Mouse (Mus musculus) midbrain, embryonic 11.5 days (tissue): ENCODE data around the gene Zfand5. TPM values are rescaled to one million over a fixed set of nuclear protein-coding genes. Genes with fewer than 3 reads are reported as not detected.
"Not testable (repeated sequence)": the region's sequence is repeated elsewhere in the genome, so short reads cannot be mapped to it uniquely, and the experiment has no call there.

Experiments
- ATAC-seq: fragments of 200-750 bp; cut with Nextera tagmentation; 2 replicates; pipeline ENCODE4 v1.8.0; 2017; ENCODE audit warnings: moderate TSS enrichment, moderate library complexity; ENCODE audit not compliant: low FRiP score
- DNase-seq: peaks from one replicate; pipeline ENCODE4 v3.0.0; 2015; ENCODE audit warnings: low spot score; ENCODE audit errors: missing footprints
- H3K27ac ChIP-seq: fragments of 300-500 bp; sonication (generic); 2 replicates; pipeline ENCODE4 v1.5.1; 2014; ENCODE audit warnings: low read depth, low read length
- H3K27me3 ChIP-seq: fragments of 300-500 bp; sonication (generic); 2 replicates; pipeline ENCODE4 v1.6.1; 2014; ENCODE audit warnings: mild to moderate bottlenecking, low read length, moderate library complexity, mixed read lengths; ENCODE audit not compliant: control insufficient read depth, insufficient read depth
- H3K36me3 ChIP-seq: fragments of 300-500 bp; sonication (generic); 2 replicates; pipeline ENCODE4 v1.6.1; 2014; ENCODE audit warnings: mild to moderate bottlenecking, low read length, moderate library complexity, mixed read lengths; ENCODE audit not compliant: control insufficient read depth, insufficient read depth
- H3K4me1 ChIP-seq: fragments of 300-500 bp; sonication (generic); 2 replicates; pipeline ENCODE4 v1.6.1; 2014; ENCODE audit warnings: low read length; ENCODE audit not compliant: control insufficient read depth, insufficient read depth
- H3K4me2 ChIP-seq: fragments of 300-500 bp; sonication (generic); 2 replicates; pipeline ENCODE4 v1.6.1; 2014; ENCODE audit warnings: mild to moderate bottlenecking, moderate library complexity
- H3K4me3 ChIP-seq: fragments of 300-500 bp; sonication (generic); 2 replicates; pipeline ENCODE4 v1.5.1; 2014; ENCODE audit warnings: low read depth, low read length
- H3K9ac ChIP-seq: fragments of 300-500 bp; sonication (generic); 2 replicates; pipeline ENCODE4 v1.6.1; 2014; ENCODE audit warnings: low read length
- H3K9me3 ChIP-seq: fragments of 300-500 bp; sonication (generic); 2 replicates; pipeline ENCODE4 v1.6.1; 2016; ENCODE audit warnings: low read length; ENCODE audit not compliant: control insufficient read depth
- WGBS: fragments of 180-500 bp; shearing (Covaris S2); extraction: QIAGEN DNeasy Blood & Tissue Kit; methylation state at CpG from one replicate; pipeline ENCODE4 v1.1.7; 2014; 5-methylcytosine and 5-hydroxymethylcytosine counted together
- polyA plus RNA-seq: library from polyadenylated mRNA; unstranded; fragments of >200 nt; fragmentation: Nextera tagmentation; extraction: Ambion mirVana; gene quantifications from 2 replicates; pipeline ENCODE4 v1.2.1, GENCODE M21; 2014

Zfand5 gene
- polyA plus RNA-seq, 1 experiment from 2014 or later = 186 TPM

DNA sequence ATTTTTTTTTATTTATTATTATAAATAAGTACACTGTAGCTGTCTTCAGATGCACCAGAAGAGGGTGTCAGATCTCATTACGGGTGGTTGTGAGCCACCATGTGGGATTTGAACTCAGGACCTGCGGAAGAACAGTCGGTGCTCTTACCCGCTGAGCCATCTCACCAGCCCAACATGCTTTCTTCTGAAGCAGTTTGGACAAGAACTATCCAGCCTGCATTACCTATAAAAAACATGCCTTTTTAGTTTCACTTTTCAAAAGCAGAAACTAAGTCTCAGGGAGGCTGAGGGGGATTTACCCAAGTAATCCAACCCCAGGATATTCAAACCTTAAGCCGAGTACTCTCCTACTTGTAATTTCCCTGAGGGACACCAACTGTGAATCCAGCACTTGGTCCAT lies 38.3 kb downstream of the Zfand5 start:
- not testable (repeated sequence) for H3K4me2 ChIP-seq, H3K36me3 ChIP-seq, ATAC-seq, H3K9ac ChIP-seq, H3K27me3 ChIP-seq, H3K27ac ChIP-seq, H3K4me3 ChIP-seq, H3K9me3 ChIP-seq, H3K4me1 ChIP-seq, DNase-seq
- WGBS = 95% methylated on average over 5 of the region's 5 CpGs

DNA sequence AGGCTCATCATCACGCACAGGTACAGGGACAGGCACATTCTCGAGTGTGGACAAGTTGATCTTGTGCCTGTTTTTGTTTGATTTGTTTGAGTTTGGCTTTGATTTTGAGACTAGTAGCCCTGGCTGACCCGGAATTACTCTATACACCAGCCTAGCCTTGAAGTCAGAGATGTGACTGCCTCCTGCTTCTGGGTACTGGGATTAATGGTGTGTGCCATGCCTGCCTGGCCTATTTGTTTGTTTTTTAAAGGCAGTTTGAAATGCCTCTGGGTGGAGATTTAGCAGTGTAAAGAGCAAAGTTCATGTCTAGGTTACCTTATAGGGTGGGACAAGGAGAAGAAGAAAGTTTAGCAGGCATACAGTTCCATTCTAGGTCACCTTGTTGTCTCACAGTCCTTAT lies 43.6 kb downstream of the Zfand5 start:
- 82% methylated on average over 3 of the region's 3 CpGs for WGBS
- ATAC-seq = no peak
- no peaks in the 10 kb centered on the region for H3K9me3 ChIP-seq

DNA sequence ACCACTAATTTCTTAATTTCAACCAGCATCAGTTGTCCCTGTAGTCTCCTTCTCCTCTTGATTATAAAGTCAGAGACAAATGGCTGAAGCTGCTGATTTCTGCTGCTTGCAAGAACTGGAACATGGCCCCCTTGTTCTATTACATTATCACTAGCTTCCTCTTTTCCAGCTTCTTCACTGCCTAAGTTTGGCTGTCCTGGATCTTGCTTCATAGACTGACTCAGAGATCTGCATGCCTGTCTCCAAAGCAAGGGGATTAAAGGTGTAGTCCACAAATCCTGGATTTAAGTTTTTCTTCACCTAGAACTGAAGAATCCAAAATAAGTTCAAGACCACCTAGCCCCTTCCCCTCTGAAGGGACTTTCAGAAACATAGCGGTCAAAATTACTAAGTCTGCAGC lies 47.5 kb downstream of the Zfand5 start:
- 89% methylated on average over 1 of the region's 1 CpGs for WGBS
- H3K36me3 ChIP-seq = no peaks in the 10 kb centered on the region
- ATAC-seq (no peak), DNase-seq (no peak)
- no peak overlapping the region for H3K4me2 ChIP-seq
- H3K9me3 ChIP-seq = no peaks in the 10 kb centered on the region
- H3K4me3 ChIP-seq = no peak overlapping the region
- H3K4me1 ChIP-seq = no peaks in the 10 kb centered on the region
- no peaks in the 10 kb centered on the region for H3K27me3 ChIP-seq
- no peak overlapping the region for H3K9ac ChIP-seq
- H3K27ac ChIP-seq = no peak overlapping the region

More for the DNA sequence above, 43.6 kb downstream of the Zfand5 start:
- Histone ChIP-seq H3K4me1 (no peaks in the 10 kb centered on the region), H3K36me3 (no peaks in the 10 kb centered on the region), H3K27ac (no peak overlapping the region), H3K4me2 (no peak overlapping the region), H3K27me3 (no peaks in the 10 kb centered on the region), H3K4me3 (no peak overlapping the region), H3K9ac (no peak overlapping the region)
- no peak for DNase-seq

DNA sequence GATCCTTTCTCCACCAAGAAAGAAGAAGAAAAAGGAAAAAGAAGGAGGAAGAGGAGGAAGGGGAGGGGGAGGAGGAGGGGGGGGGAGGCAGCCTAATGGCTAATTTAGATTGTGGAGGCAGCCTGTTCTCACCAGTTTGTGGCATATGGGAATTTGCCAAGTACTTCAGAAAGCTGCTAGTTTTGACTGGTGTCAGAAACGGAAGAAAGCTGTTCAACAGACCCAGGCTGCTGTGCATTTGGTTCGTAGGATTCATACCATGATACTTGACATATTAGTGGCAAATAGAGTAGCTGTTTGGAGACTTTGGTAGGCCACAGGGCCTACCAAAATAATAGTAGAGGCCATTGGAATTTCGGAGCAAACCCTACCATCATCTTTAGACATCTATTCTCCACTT lies 53.3 kb downstream of the Zfand5 start:
- Histone ChIP-seq H3K36me3 (no peaks in the 10 kb centered on the region), H3K4me3 (no peak overlapping the region), H3K27me3 (no peaks in the 10 kb centered on the region), H3K27ac (no peak overlapping the region), H3K9me3 (no peaks in the 10 kb centered on the region), H3K9ac (no peak overlapping the region), H3K4me2 (no peak overlapping the region), H3K4me1 (no peaks in the 10 kb centered on the region)
- DNase-seq (no peak), ATAC-seq (no peak)
- 84% methylated on average over 3 of the region's 3 CpGs for WGBS

DNA sequence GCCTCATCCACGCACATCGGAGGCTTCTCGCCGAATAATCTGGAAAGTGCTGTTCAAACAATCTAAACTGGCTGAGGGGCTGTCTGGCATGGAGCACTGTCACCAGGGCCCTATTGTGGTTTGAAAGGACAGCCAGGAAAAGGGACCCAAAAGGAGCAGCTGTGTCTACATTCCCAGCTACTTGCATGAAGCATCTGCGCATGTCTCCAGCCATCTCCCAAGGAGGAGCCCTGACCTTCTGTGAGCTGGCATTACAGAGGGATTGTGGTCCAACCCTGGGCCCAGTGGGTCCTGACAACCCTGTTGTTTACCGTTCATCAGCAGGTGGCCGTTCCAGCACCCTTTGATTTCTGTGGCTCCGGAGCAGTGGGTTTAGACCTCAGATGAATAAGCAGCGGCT lies 56.9 kb downstream of the Zfand5 start:
- H3K4me1 ChIP-seq = no peaks in the 10 kb centered on the region
- no peak overlapping the region for H3K9ac ChIP-seq
- no peak overlapping the region for H3K27ac ChIP-seq
- 0 out of 2 replicates have a peak, but pooled peaks have one; percentile 14 for ATAC-seq
- 64% methylated on average over 9 of the region's 9 CpGs for WGBS
- H3K4me3 ChIP-seq = no peak overlapping the region
- no peak overlapping the region for H3K4me2 ChIP-seq
- no peaks in the 10 kb centered on the region for H3K27me3 ChIP-seq
- DNase-seq = peak; percentile 83
- no peaks in the 10 kb centered on the region for H3K36me3 ChIP-seq
- no peaks in the 10 kb centered on the region for H3K9me3 ChIP-seq

DNA sequence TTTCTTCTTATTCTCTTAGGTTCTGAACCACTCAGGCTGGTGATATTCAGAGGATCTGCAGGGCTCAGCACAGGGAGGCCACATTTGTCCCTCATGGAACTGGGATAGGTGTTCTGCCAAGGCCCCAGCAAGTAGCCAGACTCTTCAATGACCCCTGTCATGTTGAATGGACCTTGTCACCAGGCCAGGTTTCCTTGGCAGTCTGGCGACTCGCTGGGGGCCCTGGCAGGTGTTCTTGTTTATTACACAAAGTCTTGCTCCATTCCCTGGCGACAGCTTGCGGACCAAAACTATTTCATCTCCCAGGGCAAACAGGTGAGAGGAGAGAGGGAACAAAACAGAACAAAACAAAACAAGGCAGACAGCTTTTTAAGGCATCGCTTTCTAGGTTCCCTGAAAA lies 57.7 kb downstream of the Zfand5 start:
- DNase-seq (peak; percentile 1), ATAC-seq (no peak)
- Histone ChIP-seq H3K4me1 (no peaks in the 10 kb centered on the region), H3K4me2 (no peak overlapping the region), H3K27ac (no peak overlapping the region), H3K27me3 (no peaks in the 10 kb centered on the region), H3K36me3 (no peaks in the 10 kb centered on the region), H3K9ac (no peak overlapping the region), H3K4me3 (no peak overlapping the region), H3K9me3 (no peaks in the 10 kb centered on the region)
- 84% methylated on average over 5 of the region's 5 CpGs for WGBS

DNA sequence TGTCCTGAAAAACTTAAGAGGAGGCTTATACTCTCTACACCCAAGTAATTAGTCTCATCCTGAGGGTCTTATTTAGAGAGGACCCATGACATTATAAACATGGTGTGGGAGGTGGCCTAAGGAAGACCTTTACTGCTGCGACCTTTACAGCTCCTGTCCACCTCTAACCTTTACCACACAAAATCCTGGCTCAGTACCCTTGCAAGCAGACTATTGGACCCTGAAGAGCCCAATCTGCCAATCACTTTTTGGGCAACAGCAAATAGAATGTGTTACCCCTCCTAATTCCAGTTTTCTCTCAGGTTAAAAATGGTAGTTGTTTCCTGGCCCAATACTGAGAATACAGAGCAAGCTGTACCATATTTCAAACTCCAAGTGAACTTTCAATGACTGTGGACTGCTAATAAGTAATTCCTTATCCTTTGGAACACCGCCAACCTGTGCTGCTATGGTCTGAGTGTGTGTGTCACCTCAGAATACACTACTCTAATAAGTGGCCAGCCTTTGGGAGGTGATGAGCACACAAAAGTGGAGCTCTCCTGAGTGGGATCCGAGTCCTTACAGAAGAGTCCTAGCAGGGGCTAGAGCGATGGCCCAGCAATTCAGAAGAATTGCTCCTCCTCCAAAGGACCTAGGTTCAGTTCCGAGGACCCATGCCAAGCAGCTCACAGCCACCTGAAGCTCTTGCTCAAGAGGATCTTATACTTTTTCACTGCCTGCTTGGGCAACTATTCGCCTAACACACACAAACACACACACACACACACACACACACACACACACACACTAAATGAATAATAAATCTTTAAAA lies 58.4 kb downstream of the Zfand5 start:
- Histone ChIP-seq H3K4me1 (no peaks in the 10 kb centered on the region), H3K27me3 (no peaks in the 10 kb centered on the region), H3K9ac (no peak overlapping the region), H3K9me3 (no peaks in the 10 kb centered on the region), H3K27ac (no peak overlapping the region), H3K36me3 (no peaks in the 10 kb centered on the region), H3K4me2 (no peak overlapping the region), H3K4me3 (no peak overlapping the region)
- peak; percentile 49 for DNase-seq
- ATAC-seq = no peak
- WGBS = 85% methylated on average over 6 of the region's 6 CpGs

DNA sequence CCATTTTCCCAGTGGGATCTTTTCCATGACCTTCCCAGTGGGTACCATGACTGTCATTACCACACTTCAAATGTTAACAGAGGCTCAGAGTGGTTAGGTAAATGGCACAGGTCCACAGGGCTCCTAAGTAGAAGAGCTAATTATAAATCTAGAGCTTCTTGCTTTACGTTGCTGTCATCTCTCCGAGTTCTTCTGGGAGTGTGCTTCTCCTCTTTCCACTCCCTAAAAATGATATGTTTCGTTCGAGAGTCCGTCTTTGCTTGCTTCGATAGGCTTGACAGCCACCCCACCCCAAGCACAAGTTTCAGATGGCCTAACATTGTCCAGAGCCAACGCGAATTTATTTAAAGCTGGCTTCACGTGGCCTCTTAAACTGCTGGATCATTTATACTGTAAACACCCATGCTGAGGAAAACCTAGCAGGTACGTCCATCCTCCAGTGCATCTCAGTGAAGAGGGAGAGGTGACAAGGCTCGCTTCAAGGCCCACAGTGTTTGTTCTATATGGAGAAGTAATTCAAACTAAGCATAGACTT lies 59.6 kb downstream of the Zfand5 start:
- Histone ChIP-seq H3K9ac (no peak overlapping the region), H3K27ac (no peak overlapping the region), H3K9me3 (no peaks in the 10 kb centered on the region), H3K4me1 (no peaks in the 10 kb centered on the region), H3K4me2 (no peak overlapping the region), H3K4me3 (no peak overlapping the region), H3K27me3 (no peaks in the 10 kb centered on the region), H3K36me3 (no peaks in the 10 kb centered on the region)
- ATAC-seq (no peak), DNase-seq (peak; percentile 44)
- WGBS = 92% methylated on average over 11 of the region's 11 CpGs
